Mouse (Mus musculus) heart, adult 2 months (tissue): ENCODE data around the gene Pdgfa.

Experiments
- CTCF ChIP-seq: fragments of 200-600 bp; IDR thresholded peaks from 2 replicates; pipeline ENCODE4 v1.8.1; 2022; ENCODE audit warnings: antibody characterized with exemption, mild to moderate bottlenecking, moderate library complexity
- POLR2A ChIP-seq: fragments of 200-500 bp; IDR thresholded peaks from 2 replicates; pipeline ENCODE4 v1.6.1; 2011; ENCODE audit warnings: mild to moderate bottlenecking, low read depth, low read length, control low read depth; ENCODE audit not compliant: insufficient read depth

- TF ChIP-seq CTCF: no peak
- TF ChIP-seq POLR2A: no peak
Measured at GRCm38 (mm10) chr5:138940576-138940975, 56.6 kb downstream of the Pdgfa start.
